Mouse (Mus musculus) megakaryocyte, embryonic 14.5 days (primary cell): ENCODE measurements at regions not wholly inside any gene's neighbourhood (a gene's known extent, or its start where the extent isn't known, plus 50 kb on each side); places are given as distances from the start of the nearest gene placed in this dataset.

Source experiments
- H3K27me3 ChIP-seq: replicated peaks from 2 replicates; pipeline ENCODE3; 2012; ENCODE audit warnings: inconsistent platforms
- H3K36me3 ChIP-seq: replicated peaks from 2 replicates; pipeline ENCODE3; 2012; ENCODE audit warnings: low read length, inconsistent platforms, mixed read lengths
- H3K4me1 ChIP-seq: 2 replicates; pipeline ENCODE4 v1.6.1; 2012; ENCODE audit warnings: inconsistent platforms
- H3K4me3 ChIP-seq: replicated peaks from 2 replicates; pipeline ENCODE3; 2012; ENCODE audit warnings: moderate library complexity, mild to moderate bottlenecking, inconsistent platforms
- H3K9me3 ChIP-seq: 2 replicates; pipeline ENCODE4 v1.6.1; 2012; ENCODE audit warnings: inconsistent platforms
- FLI1 ChIP-seq: IDR thresholded peaks from 2 replicates; pipeline ENCODE4 v1.6.1; 2012; ENCODE audit warnings: low read length, inconsistent platforms, mixed read lengths
- GATA1 ChIP-seq: IDR thresholded peaks from 3 replicates; pipeline ENCODE4 v1.6.1; 2012; ENCODE audit warnings: mixed read lengths, low read length, inconsistent platforms, borderline replicate concordance

DNA sequence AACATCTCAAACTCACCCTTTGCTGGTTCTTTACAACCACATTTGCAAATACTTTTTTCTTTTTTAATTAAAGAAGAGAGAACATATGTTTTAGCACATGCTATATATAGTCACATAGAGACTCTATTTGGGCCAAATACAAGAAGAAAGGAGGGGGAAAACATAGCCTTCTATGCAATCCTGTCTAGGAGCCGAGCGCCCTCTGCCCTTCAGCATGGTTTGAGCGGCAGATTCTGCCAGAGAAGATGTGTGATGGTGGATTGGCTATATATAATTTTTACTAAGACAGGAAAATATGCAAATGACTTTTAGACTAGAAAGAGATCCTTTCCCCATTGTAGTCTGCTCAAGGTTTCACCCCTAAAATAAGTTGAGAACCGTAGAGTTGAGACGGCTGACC, 60.0 kb upstream of the Myom1 start:
- no peak overlapping the region for H3K4me3 ChIP-seq
- peaks cover 5% of the 10 kb centered on the region for H3K27me3 ChIP-seq
- H3K36me3 ChIP-seq, result no peaks in the 10 kb centered on the region
- no peaks in the 10 kb centered on the region for H3K4me1 ChIP-seq
- H3K9me3 ChIP-seq, result no peaks in the 10 kb centered on the region
- TF ChIP-seq GATA1 (no peak), FLI1 (no peak)

DNA sequence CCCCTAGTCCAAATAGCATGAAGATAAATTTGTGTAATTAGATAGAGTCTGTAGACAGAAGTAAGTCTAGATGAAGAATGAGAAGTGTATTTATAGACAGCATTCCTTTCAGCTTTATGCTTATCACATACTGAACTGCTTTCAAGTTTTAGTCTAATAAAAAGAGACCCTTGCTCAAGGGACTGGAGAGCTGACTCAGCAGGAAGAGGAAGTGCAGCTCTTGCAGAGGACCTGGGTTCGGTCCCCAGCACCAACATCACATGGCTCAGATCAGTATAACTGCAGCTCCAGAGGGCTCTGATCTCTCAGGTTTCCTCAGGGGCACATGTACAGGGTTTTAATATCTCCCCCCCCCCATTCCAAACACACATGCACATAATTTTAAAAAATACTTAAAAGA, 68.2 kb upstream of the Myom1 start:
- peaks cover 3% of the 10 kb centered on the region; the same call in 1 of the 2 replicates for H3K9me3 ChIP-seq
- H3K4me3 ChIP-seq, result no peak overlapping the region
- peaks cover 2% of the 10 kb centered on the region for H3K27me3 ChIP-seq
- no peaks in the 10 kb centered on the region for H3K36me3 ChIP-seq
- TF ChIP-seq GATA1 (no peak), FLI1 (no peak)
- H3K4me1 ChIP-seq, result peaks cover 9% of the 10 kb centered on the region

DNA sequence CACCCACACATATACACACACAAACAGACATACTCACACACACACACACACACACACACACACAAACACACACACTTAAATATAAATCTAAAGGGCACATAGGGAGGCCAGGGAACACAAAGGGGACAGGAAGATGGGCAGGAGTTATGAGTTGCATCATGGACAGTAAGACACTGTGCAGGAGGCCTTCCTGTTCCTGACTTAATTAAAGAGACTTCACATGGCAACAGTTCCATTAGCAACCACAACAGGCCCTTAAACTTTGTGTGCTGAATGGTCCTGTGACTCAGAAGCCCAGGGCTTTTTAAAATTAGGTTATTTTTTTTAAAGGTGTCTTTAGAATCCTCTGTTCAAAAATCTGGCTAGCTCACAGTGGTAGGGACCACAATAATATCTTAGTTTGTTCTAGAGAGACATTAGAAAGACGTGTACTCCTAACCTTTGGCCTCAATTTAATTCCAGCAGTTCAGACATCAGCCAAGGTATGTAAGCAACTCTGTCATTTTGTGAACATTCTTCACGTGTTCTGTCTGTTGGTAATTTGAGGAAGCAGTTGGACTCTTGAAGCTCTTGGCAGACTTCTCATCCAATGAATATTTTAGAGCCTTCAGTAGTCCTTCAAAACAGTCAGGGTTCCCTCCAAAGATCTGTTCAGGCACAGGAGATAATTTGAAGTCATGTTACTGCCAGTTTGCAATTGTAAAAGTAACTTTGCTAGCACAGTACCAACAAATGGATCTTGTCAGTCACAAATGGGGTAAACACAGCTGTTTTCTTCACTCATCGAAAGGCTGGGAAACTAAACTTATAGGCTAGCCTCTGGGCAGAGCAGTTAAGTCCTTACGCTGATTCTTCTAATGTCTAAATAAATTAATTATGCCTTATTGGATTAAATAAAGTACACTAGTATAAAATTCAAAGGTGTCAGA, 69.0 kb upstream of the Myom1 start:
- Histone ChIP-seq H3K36me3 (no peaks in the 10 kb centered on the region), H3K27me3 (peaks cover 2% of the 10 kb centered on the region), H3K9me3 (peaks cover 3% of the 10 kb centered on the region; the same call in 1 of the 2 replicates), H3K4me1 (peaks cover 9% of the 10 kb centered on the region), H3K4me3 (no peak overlapping the region)
- no peak for TF ChIP-seq GATA1
- no peak for TF ChIP-seq FLI1

DNA sequence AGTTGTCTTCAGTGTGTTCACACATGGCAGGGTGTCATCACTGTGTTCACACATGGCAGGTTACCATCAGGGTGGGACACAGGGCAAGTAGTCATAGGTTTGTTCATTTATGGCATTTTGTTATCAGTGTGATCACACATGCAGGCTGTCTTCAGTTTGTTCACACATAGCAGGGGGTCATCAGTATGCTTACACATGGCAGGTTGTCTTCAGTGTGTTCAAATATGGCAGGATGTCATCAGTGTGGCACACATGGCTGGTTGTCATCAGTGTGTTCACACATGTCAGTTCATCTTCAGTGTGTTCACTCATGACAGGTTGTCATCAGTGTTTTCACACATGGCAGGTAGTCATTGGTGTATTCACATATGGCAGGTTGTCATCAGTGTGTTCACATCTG, 69.9 kb upstream of the Myom1 start:
- Histone ChIP-seq H3K4me1 (peaks cover 9% of the 10 kb centered on the region), H3K9me3 (peaks cover 3% of the 10 kb centered on the region; the same call in 1 of the 2 replicates), H3K4me3 (peak overlapping the region; percentile 0), H3K27me3 (peaks cover 2% of the 10 kb centered on the region), H3K36me3 (no peaks in the 10 kb centered on the region)
- TF ChIP-seq GATA1, result no peak
- no peak for TF ChIP-seq FLI1

DNA sequence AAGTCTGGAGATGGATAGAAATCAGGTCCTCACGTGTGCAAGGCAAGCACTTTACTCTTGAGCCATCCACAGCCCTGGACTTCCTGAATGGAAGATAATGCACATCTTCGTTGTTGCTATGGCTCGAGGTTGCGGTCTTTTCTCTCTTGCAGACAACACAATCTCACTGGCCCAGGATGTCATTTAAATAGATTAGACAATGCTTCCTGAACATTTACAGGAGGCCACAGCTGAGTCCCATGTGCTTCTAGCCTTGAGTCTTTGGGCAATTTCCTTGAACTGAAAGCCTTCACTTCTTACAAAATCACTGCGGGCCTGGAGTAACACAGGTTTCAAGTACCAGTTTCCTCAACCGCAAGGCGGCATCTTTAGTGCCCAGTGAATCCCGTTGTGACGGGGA, 71.8 kb upstream of the Myom1 start:
- Histone ChIP-seq H3K4me1 (peaks cover 9% of the 10 kb centered on the region), H3K27me3 (peaks cover 2% of the 10 kb centered on the region), H3K4me3 (no peak overlapping the region), H3K9me3 (peaks cover 3% of the 10 kb centered on the region; the same call in 1 of the 2 replicates), H3K36me3 (no peaks in the 10 kb centered on the region)
- no peak for TF ChIP-seq FLI1
- TF ChIP-seq GATA1, result no peak

DNA sequence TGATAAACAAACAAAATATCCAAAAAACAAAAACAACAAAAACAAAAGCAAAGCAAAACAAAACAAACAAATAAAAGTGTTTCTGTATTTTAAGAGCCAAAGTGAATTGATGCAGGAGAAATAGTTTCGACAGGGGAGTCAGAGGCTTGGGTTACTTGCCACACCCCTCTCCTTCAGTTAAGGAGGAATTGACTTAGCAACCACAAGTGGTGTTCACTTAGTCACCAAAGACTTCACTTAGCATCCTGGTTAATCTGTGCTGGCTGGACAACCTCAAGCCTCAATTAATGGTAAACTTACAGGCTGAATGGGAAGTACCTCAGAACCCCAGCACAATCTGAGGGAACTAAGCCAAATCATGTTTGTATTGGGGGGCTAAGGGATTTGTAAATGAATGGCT, 72.9 kb upstream of the Myom1 start:
- TF ChIP-seq GATA1 (no peak), FLI1 (no peak)
- peaks cover 14% of the 10 kb centered on the region for H3K4me1 ChIP-seq

DNA sequence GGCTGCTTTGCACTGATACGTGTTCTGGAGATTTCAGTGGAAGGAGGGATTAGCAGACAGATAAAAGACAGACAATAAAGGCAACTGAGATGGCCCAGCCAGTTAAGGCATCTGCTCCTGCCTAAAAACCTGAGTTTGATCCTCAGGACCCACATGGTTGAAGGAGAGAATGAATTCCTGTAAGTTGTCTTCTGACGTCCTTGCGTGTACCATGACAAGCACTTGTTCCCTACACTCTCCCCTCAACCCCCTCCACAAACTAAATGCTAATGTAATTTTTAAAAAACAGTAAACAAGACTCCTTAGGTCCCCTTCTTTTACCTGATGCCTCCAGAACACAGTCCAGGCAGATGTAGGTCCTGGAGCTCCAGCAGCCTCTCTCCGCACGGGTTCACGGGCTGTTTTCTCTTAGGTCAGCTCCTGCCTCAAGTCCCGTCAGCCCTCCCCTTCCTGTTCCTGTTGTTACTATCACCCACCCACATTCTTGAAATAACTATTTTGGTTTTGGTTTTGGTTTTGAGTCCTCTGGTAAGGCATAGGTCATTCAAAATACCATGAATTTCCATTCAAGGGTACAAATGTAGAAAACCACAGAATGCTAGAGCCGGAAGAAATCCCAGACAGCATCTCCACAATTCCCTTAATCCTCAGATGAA, 71.3 kb upstream of the Tgif1 start:
- no peaks in the 10 kb centered on the region for H3K9me3 ChIP-seq
- peaks cover 4% of the 10 kb centered on the region for H3K36me3 ChIP-seq
- peak overlapping the region; percentile 88 for H3K4me3 ChIP-seq
- H3K4me1 ChIP-seq, result peaks cover 7% of the 10 kb centered on the region
- TF ChIP-seq FLI1 (no peak), GATA1 (no peak)
- H3K27me3 ChIP-seq, result peaks cover 2% of the 10 kb centered on the region

More for the DNA sequence above, 72.9 kb upstream of the Myom1 start:
- Histone ChIP-seq H3K36me3 (no peaks in the 10 kb centered on the region), H3K9me3 (no peaks in the 10 kb centered on the region), H3K27me3 (no peaks in the 10 kb centered on the region), H3K4me3 (no peak overlapping the region)

DNA sequence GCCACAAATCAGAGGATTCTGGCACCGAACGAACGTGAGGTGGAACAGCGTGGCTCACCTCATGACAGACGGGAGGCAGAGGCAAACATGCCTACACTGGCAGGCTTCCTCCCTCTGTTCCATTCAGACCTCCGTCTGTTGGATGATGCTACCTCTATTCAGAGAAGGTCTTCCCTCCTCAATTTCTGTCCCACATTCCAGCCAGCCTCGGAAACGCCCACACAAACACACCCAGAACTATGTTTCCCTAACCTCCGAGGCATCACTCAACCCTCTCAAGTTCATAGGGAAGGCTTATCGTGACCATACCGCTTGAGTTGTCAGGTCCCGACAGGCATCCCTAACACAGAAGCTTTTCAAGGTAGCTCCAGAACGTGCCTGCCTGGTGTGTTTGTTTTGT, 68.3 kb upstream of the Tgif1 start:
- Histone ChIP-seq H3K4me3 (no peak overlapping the region), H3K27me3 (peaks cover 2% of the 10 kb centered on the region), H3K36me3 (peaks cover 4% of the 10 kb centered on the region), H3K4me1 (peaks cover 13% of the 10 kb centered on the region), H3K9me3 (no peaks in the 10 kb centered on the region)
- TF ChIP-seq FLI1 (no peak), GATA1 (no peak)

DNA sequence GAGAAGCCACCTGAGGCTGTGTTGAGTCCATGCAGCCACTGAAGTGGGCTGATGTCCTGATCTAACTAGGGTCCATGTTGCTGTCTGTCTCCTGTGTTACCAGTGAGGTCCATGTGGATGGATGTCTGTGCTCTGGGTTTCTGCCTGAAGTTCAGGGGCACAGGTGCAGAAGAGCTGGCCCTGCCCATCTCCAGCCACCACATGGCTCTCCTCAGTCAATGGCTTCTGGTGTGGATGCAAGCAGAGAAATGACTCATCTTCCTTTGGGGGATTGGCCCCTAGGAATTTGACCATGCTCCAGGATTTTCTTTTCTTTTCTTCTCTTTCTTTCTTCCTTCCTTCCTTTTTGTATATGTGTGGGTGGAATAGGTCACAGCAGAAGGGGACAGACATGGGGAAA, 66.8 kb upstream of the Tgif1 start:
- Histone ChIP-seq H3K4me1 (peaks cover 28% of the 10 kb centered on the region), H3K36me3 (peaks cover 4% of the 10 kb centered on the region), H3K27me3 (peaks cover 2% of the 10 kb centered on the region), H3K9me3 (no peaks in the 10 kb centered on the region), H3K4me3 (no peak overlapping the region)
- no peak for TF ChIP-seq FLI1
- no peak for TF ChIP-seq GATA1

DNA sequence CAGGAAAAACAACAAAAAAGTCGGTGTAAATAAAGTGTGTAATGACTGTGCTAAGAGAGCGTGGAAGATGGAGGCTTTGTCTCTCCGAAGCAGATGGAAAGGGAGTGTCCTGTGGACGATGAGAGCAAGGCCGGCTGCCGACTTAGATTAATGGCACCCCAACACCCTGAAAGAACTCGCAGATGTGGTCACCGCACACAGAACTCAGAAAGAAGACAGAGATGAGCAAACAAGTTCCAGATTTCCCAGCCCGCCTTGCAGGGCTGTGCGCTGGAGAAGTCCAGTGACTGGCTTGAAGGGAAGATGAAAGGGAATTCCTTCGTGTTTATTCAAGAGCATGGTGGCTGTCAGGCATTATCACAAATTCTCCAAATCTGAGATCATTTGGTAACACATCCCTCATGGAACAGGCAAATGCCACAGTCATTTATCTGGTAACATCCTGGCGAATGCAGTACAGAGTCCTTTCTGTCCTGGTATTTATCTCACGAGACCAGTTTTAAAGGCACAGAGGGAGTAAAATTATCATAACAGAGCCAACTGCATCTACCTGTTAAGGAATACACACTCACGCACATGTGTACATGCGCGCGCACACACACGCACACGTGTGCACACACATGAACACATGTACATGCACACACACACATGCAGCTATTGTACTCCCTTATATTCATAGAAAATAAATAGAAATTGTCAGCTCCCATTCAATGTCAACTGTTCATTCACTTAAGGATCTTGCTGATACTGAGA, 64.0 kb upstream of the Tgif1 start:
- peaks cover 22% of the 10 kb centered on the region for H3K4me1 ChIP-seq
- no peaks in the 10 kb centered on the region for H3K9me3 ChIP-seq
- peaks cover 4% of the 10 kb centered on the region for H3K36me3 ChIP-seq
- H3K4me3 ChIP-seq, result no peak overlapping the region
- H3K27me3 ChIP-seq, result peaks cover 4% of the 10 kb centered on the region
- TF ChIP-seq GATA1, result no peak
- no peak for TF ChIP-seq FLI1
